Mouse (Mus musculus): Measurements from ENCODE around the gene Otoa. TPM values are rescaled to one million over a fixed set of nuclear protein-coding genes. Genes with fewer than 3 reads are reported as not detected.

Otoa gene
- polyA plus RNA-seq (2015; fragmentation: Nextera tagmentation; extraction: Ambion mirVana) = 0.04 TPM in 1 of 2 replicates, not detected in the other

DNA sequence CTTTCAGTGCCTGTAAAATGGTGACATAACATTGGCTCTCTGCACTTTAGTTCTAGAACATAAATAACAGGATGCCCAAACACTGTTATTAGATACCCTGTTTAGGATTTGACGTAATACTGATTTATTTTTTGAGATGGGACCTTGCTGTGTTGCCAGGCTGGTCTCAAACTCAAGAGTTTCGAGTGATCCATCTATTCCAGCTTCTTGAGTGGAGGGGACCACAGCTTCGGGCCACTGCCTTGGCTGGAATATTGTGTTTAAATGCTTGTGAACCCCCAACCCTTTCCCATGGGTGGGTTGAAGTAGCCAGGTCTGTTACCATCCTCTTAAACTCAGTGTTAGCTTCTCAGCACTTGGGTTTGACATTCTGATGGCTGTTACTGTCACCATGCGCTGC lies at the start of gene Otoa:
Gene Otoa, plus strand, starts transcription at position 301 of the 400 bp plus-strand sequence.
- Histone ChIP-seq H3K9me3 (ENCODE audit: low read length) (no peaks in the 10 kb centered on the region), H3K4me3 (ENCODE audit: low read depth, low read length) (no peak within 1 kb of the TSS), H3K36me3 (replicated peaks; ENCODE audit: insufficient read depth, low read length) (peaks cover 5% of the 10 kb centered on the region), H3K27ac (ENCODE audit: low read depth) (no peak within 1 kb of the TSS), H3K27me3 (ENCODE audit: insufficient read depth, low read length) (no peaks in the 10 kb centered on the region), H3K9ac (replicated peaks) (no peak within 1 kb of the TSS), H3K4me2 (ENCODE audit: low read depth, low read length) (no peak within 1 kb of the TSS), H3K4me1 (ENCODE audit: insufficient read depth) (no peaks in the 10 kb centered on the region)
- DNase-seq = no peak
- 79% methylated on average over 4 of the region's 4 CpGs for WGBS (ENCODE audit: insufficient replicate concordance)
- no peak for TF ChIP-seq EP300 (IDR thresholded peaks at IDR 0.05; ENCODE audit: low read depth)
- TF ChIP-seq CTCF (IDR thresholded peaks at IDR 0.05; ENCODE audit: low read depth) = no peak
- ATAC-seq = no peak

DNA sequence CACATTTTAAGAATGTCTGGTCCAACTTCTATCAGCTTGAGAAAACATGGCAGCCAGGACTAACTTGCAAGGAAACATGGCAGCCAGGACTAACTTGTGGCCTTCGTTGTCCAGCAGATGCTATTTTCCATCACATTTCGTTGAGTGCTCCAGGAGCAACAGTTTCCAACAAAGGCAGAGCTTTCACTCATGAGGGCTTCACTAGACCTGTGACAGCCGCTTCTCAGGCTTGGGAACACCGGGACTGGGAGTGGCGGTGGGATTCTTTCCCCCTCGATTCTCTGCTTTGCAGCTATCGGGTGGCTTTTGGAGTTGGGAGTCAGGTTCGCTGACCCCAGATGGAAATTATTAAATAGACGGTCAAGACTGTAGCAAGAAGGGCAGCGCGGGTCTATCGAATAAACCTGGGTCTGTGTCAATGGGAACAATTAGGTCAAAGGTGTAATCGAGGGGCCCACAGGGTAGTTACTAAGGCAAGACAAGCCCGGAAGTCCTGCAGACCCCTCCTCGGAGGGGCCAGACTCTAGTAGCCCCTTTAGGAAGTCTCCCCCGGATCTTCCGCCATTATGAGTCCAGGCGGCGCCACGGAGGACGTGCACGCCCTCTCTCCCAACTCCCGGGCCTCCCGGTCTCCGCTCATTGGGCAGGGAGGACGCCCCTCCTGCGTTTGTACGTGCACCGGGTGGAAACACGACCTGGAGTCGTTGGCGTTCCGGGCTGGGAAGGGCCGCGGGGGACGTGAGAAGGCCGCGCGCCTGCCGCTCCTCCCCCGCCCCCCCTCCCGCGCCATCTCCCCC lies 47.4 kb upstream of the Otoa start, which contains the start of gene Mettl9:
Gene Mettl9, plus strand, starts transcription at position 590 of the 797 bp plus-strand sequence.
- Histone ChIP-seq H3K4me3 (ENCODE audit: low read depth, low read length) (peak within 1 kb of the TSS; percentile 96), H3K9ac (replicated peaks) (peak within 1 kb of the TSS; percentile 95), H3K36me3 (replicated peaks; ENCODE audit: insufficient read depth, low read length) (no peaks in the 10 kb centered on the region), H3K27me3 (ENCODE audit: insufficient read depth, low read length) (no peaks in the 10 kb centered on the region), H3K9me3 (ENCODE audit: low read length) (no peaks in the 10 kb centered on the region), H3K4me1 (ENCODE audit: insufficient read depth) (peaks cover 11% of the 10 kb centered on the region), H3K27ac (ENCODE audit: low read depth) (peak within 1 kb of the TSS; percentile 90), H3K4me2 (ENCODE audit: low read depth, low read length) (peak within 1 kb of the TSS; percentile 76)
- TF ChIP-seq EP300 (IDR thresholded peaks at IDR 0.05; ENCODE audit: low read depth) (0 out of 2 replicates have a peak, but pooled peaks have one; percentile 15), CTCF (IDR thresholded peaks at IDR 0.05; ENCODE audit: low read depth) (peak; percentile 19; the same call in 1 of the 2 replicates)
- DNase-seq = peak; percentile 96
- ATAC-seq = peak; percentile 97
- 4% methylated on average over 38 of the region's 43 CpGs for WGBS (ENCODE audit: insufficient replicate concordance)

DNA sequence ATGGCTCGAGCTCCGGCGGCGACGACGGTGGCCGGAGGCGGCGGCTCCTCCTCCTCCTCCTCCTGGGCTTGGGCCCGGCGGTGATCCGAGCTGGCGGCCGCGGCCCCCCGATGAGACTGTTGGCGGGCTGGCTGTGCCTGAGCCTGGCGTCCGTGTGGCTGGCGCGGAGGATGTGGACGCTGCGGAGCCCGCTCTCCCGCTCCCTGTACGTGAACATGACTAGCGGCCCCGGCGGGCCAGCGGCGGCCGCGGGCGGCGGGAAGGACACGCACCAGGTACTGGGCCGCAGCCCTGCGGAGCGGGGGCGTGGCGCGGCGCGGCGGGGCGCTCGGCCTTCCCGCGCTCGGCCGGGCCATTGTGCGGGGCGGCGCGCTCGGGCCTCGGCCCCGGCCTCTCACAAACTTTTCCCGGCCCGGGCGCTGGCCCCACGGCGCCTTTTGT lies 46.7 kb upstream of the Otoa start:
- H3K4me3 ChIP-seq (ENCODE audit: low read depth, low read length) = peak overlapping the region; percentile 96
- peak overlapping the region; percentile 76 for H3K4me2 ChIP-seq (ENCODE audit: low read depth, low read length)
- no peaks in the 10 kb centered on the region for H3K9me3 ChIP-seq (ENCODE audit: low read length)
- H3K27me3 ChIP-seq (ENCODE audit: insufficient read depth, low read length) = no peaks in the 10 kb centered on the region
- no peak for TF ChIP-seq EP300 (IDR thresholded peaks at IDR 0.05; ENCODE audit: low read depth)
- TF ChIP-seq CTCF (IDR thresholded peaks at IDR 0.05; ENCODE audit: low read depth) = no peak
- peak overlapping the region; percentile 95 for H3K9ac ChIP-seq (replicated peaks)
- H3K27ac ChIP-seq (ENCODE audit: low read depth) = peak overlapping the region; percentile 90
- peaks cover 14% of the 10 kb centered on the region for H3K4me1 ChIP-seq (ENCODE audit: insufficient read depth)
- peak; percentile 78 for ATAC-seq
- no peaks in the 10 kb centered on the region for H3K36me3 ChIP-seq (replicated peaks; ENCODE audit: insufficient read depth, low read length)
- no peak for DNase-seq
- WGBS (ENCODE audit: insufficient replicate concordance) = 3% methylated on average over 52 of the region's 63 CpGs

DNA sequence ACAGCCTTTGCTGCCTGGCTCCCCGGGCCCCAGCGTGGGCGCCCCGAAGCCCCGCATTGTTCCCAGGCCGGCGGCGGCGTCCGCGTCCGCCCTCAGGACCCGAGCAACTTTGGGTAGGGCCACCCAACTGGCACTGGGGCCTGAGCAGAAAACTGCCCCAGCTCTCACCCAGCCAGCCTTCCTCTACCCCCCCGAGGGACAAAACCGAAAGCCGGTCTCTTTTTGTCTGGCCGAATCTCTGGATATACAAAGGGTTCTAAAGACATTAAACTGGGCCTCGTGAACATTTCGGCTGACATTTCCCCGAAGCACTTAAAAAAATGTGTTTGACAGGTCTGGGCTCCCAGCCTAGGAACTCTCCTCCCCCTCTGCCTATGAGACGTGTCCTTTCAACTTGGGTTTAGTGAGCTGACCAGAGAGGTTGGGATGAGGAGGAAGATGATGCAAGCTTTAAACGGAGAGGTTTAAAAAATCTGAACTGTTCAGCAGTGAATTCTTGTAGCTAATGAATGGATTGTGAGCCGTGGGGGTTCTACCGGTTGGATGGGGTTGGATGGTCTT lies 46.2 kb upstream of the Otoa start:
- no peak for TF ChIP-seq EP300 (IDR thresholded peaks at IDR 0.05; ENCODE audit: low read depth)
- no peak for TF ChIP-seq CTCF (IDR thresholded peaks at IDR 0.05; ENCODE audit: low read depth)
- 1% methylated on average over 23 of the region's 24 CpGs for WGBS (ENCODE audit: insufficient replicate concordance)
- DNase-seq = no peak
- H3K9me3 ChIP-seq (ENCODE audit: low read length) = no peaks in the 10 kb centered on the region
- peak overlapping the region; percentile 76 for H3K4me2 ChIP-seq (ENCODE audit: low read depth, low read length)
- peak; percentile 16; the same call in 1 of the 2 replicates for ATAC-seq
- peak overlapping the region; percentile 96 for H3K4me3 ChIP-seq (ENCODE audit: low read depth, low read length)
- H3K9ac ChIP-seq (replicated peaks) = peak overlapping the region; percentile 95
- H3K27ac ChIP-seq (ENCODE audit: low read depth) = peak overlapping the region; percentile 90
- no peaks in the 10 kb centered on the region for H3K36me3 ChIP-seq (replicated peaks; ENCODE audit: insufficient read depth, low read length)
- H3K4me1 ChIP-seq (ENCODE audit: insufficient read depth) = peaks cover 14% of the 10 kb centered on the region
- H3K27me3 ChIP-seq (ENCODE audit: insufficient read depth, low read length) = no peaks in the 10 kb centered on the region

DNA sequence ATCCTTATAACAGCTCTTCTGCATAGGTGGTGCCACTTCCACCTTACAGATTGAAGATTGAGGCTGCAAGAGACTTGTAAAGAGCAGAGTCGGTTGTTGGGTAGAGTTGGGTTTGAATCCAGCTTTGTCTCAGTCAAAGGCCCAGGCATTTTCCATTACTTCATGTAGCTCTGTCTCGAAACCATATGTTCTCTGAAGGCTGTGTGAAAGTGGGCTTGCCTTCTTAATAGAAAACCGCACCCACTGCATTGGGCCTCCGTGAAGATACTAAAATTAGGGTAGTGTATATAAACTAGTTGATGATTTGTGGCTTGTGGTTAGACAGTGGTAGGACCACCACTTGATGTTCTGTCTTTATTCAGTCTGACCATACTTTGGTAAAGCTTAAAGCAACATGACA lies 40.9 kb upstream of the Otoa start:
- Histone ChIP-seq H3K9me3 (ENCODE audit: low read length) (no peaks in the 10 kb centered on the region), H3K9ac (replicated peaks) (no peak overlapping the region), H3K27me3 (ENCODE audit: insufficient read depth, low read length) (no peaks in the 10 kb centered on the region), H3K4me1 (ENCODE audit: insufficient read depth) (peaks cover 42% of the 10 kb centered on the region), H3K27ac (ENCODE audit: low read depth) (no peak overlapping the region), H3K4me3 (ENCODE audit: low read depth, low read length) (no peak overlapping the region), H3K36me3 (replicated peaks; ENCODE audit: insufficient read depth, low read length) (no peaks in the 10 kb centered on the region), H3K4me2 (ENCODE audit: low read depth, low read length) (no peak overlapping the region)
- ATAC-seq = no peak
- TF ChIP-seq CTCF (IDR thresholded peaks at IDR 0.05; ENCODE audit: low read depth) (no peak), EP300 (IDR thresholded peaks at IDR 0.05; ENCODE audit: low read depth) (no peak)
- DNase-seq = no peak
- WGBS (ENCODE audit: insufficient replicate concordance) = 71% methylated on average over 4 of the region's 4 CpGs

DNA sequence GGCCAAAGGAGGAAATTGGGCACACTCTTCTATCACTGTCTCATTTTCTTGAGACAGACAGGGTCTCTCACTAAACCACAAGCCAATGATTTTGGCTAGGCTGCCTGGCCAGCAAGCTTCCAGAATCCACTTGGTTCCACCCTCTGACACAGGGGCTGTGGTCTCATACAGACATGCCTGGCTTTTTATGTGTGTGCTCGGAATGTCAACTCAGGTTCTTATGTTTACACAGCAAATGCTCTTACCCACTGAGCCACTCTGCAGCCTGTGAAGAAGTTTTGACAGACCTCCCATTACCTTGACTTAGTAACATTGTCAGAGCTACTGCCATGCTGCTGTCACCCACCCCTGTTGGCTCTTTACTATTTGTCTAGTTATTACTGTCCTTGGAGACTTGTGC lies 39.5 kb upstream of the Otoa start:
- Histone ChIP-seq H3K9me3 (ENCODE audit: low read length) (no peaks in the 10 kb centered on the region), H3K27me3 (ENCODE audit: insufficient read depth, low read length) (no peaks in the 10 kb centered on the region), H3K4me3 (ENCODE audit: low read depth, low read length) (no peak overlapping the region), H3K36me3 (replicated peaks; ENCODE audit: insufficient read depth, low read length) (no peaks in the 10 kb centered on the region), H3K27ac (ENCODE audit: low read depth) (peak overlapping the region; percentile 7; the same call in 1 of the 2 replicates), H3K4me2 (ENCODE audit: low read depth, low read length) (no peak overlapping the region), H3K9ac (replicated peaks) (no peak overlapping the region), H3K4me1 (ENCODE audit: insufficient read depth) (peaks cover 38% of the 10 kb centered on the region)
- ATAC-seq (no peak), DNase-seq (no peak)
- 69% methylated on average over 1 of the region's 1 CpGs for WGBS (ENCODE audit: insufficient replicate concordance)
- TF ChIP-seq EP300 (IDR thresholded peaks at IDR 0.05; ENCODE audit: low read depth) = no peak
- TF ChIP-seq CTCF (IDR thresholded peaks at IDR 0.05; ENCODE audit: low read depth) = no peak
